Mouse (Mus musculus): ENCODE data around the gene Ppp1r15a.

- TF ChIP-seq CTCF (IDR thresholded peaks at IDR 0.05): no peak
- TF ChIP-seq POLR2A (IDR thresholded peaks at IDR 0.05; ENCODE audit: insufficient read depth, low read depth, low read length): no peak
- no peak for TF ChIP-seq EP300 (IDR thresholded peaks at IDR 0.05; ENCODE audit: insufficient read depth, low read depth, low read length)
These were observed 18.5 kb downstream of the Ppp1r15a start for GRCm38 (mm10) chr7:45507583-45507982.
